Mouse (Mus musculus) cerebellum, adult 2 months (tissue): ENCODE measurements around the gene Trpc7. TPM values are rescaled to one million over a fixed set of nuclear protein-coding genes. Genes with fewer than 3 reads are reported as not detected.
A peak's percentile ranks its signal among the peaks of the same experiment; 100 is the strongest.

Source experiments
- DNase-seq, 2 experiments: peaks; one replicate each; pipeline ENCODE4 v3.0.0; 2021
- H3K27ac ChIP-seq: fragments of 200-500 bp; 2 replicates; pipeline ENCODE4 v1.5.1; 2012; ENCODE audit warnings: low read length, control low read depth, inconsistent platforms; ENCODE audit not compliant: insufficient read depth
- H3K27me3 ChIP-seq: fragments of 200-500 bp; 2 replicates; pipeline ENCODE4 v1.6.1; 2012; ENCODE audit warnings: inconsistent platforms, mild to moderate bottlenecking, low read length, moderate library complexity; ENCODE audit not compliant: control insufficient read depth, insufficient read depth
- H3K4me1 ChIP-seq: fragments of 200-500 bp; 2 replicates; pipeline ENCODE4 v1.6.1; 2011; ENCODE audit warnings: low read length; ENCODE audit not compliant: control insufficient read depth, insufficient read depth
- H3K4me3 ChIP-seq: fragments of 200-500 bp; replicated peaks from 2 replicates; pipeline ENCODE3; 2011; ENCODE audit warnings: mild to moderate bottlenecking, low read depth, low read length, control low read depth; ENCODE audit not compliant: insufficient read depth
- CTCF ChIP-seq: fragments of 200-500 bp; IDR thresholded peaks from 2 replicates; pipeline ENCODE4 v1.5.1; 2011; ENCODE audit warnings: low read depth, mild to moderate bottlenecking, control low read depth, low read length, moderate library complexity, borderline replicate concordance; ENCODE audit not compliant: insufficient read depth
- POLR2A ChIP-seq: fragments of 200-500 bp; IDR thresholded peaks from 2 replicates; pipeline ENCODE4 v1.6.1; 2011; ENCODE audit warnings: low read length, control low read depth, borderline replicate concordance; ENCODE audit not compliant: insufficient read depth
- WGBS: fragments of 180-500 bp; shearing (Covaris S2); methylation state at CpG from one replicate; pipeline ENCODE4 v1.1.7; 2018; 5-methylcytosine and 5-hydroxymethylcytosine counted together
- polyA plus RNA-seq: library from polyadenylated mRNA; depleted of rRNA; stranded (reverse); fragments of >200 nt; gene quantifications from 2 replicates; pipeline ENCODE4 v1.2.3, GENCODE M21; 2012

The Trpc7 gene
- polyA plus RNA-seq, 1 experiment = 3.3 TPM

DNA sequence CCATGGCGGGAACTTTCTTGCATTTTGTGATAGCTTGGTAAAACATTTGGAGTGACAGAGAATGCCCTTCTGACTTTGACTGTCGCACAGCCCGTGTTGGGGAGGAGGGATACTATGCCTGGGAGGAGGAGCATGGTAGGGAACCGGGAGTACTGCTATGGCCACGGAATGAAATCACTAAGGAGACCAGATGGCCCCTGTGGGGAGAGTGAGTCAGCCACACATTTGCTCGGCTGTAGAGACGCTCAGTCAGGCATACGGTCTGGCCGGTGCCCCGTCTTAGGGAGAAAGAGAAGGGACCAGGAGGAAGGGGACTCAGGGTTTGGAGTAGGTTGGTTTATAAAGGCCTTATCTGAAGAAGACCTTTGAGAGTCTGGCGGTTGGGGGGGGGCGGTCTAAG is 80.3 kb downstream of the Trpc7 start:
- WGBS = 33% methylated on average over 12 of the region's 12 CpGs

DNA sequence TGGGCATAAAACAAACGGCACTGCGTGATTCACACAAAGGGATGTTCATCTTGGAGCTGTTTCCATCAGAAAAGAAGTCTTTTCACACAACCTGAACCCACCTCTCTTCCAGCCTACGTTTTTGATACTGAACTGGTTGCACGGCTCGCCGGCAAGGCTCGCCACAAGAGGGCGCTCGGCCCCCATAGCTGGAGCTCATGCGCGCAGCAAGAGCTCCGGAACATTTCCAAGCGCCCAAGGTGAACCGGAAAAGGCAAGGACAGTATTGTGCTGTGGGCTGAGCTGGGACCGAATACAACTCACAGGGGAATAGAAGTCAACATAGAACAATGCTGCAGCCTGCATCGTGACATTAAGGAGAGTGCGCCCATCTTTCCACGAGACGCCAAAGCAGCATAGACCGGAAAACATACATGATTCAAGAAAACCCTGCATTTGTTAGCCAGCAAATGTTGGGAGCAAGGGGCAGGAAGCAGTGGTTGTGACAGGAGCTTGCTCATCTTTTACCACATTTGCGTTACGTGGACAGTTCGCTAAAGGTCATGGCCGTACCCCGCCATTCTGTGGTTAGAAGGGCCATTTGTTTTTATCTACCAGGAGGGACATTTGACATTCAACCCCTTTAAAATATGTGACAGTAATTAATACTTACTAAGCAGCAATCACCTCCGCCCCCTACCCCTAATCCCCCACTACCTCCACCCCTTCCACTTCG is 88.9 kb downstream of the Trpc7 start:
- Histone ChIP-seq H3K4me1 (no peaks in the 10 kb centered on the region), H3K27me3 (no peaks in the 10 kb centered on the region), H3K4me3 (peak overlapping the region; percentile 53), H3K27ac (no peak overlapping the region)
- 12% methylated on average over 27 of the region's 27 CpGs for WGBS
- TF ChIP-seq CTCF (peak; percentile 94), POLR2A (no peak)
- peak; percentile 83 to 89 for DNase-seq

More for the DNA sequence above, 80.3 kb downstream of the Trpc7 start:
- TF ChIP-seq CTCF (no peak), POLR2A (no peak)
- peak; percentile 42 to 70 for DNase-seq
- Histone ChIP-seq H3K27ac (no peak overlapping the region), H3K4me3 (no peak overlapping the region), H3K27me3 (no peaks in the 10 kb centered on the region), H3K4me1 (peaks cover 8% of the 10 kb centered on the region; the same call in 1 of the 2 replicates)

DNA sequence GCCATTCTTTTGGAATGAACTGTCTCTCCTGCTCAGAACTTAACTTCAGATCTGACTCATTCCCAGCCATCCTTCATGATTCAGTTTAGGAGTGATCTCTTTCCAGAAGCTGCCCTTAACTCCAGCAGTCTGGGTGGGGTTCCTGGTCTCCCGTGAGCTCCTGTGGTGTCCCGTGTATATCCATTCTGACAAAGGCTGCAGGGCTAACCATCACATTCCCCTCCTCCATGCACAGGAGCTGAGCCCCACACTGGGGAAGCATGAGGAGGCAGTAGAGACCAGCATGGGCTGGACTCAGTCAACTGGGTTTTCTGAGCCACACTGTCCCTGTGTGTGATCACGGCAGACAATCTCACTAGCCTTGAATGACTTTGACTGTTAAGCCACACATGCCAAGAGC is 90.7 kb downstream of the Trpc7 start:
- Histone ChIP-seq H3K4me3 (no peak overlapping the region), H3K27me3 (no peaks in the 10 kb centered on the region), H3K4me1 (no peaks in the 10 kb centered on the region), H3K27ac (no peak overlapping the region)
- 72% methylated on average over 3 of the region's 3 CpGs for WGBS
- TF ChIP-seq CTCF (no peak), POLR2A (no peak)
- DNase-seq = no peak

DNA sequence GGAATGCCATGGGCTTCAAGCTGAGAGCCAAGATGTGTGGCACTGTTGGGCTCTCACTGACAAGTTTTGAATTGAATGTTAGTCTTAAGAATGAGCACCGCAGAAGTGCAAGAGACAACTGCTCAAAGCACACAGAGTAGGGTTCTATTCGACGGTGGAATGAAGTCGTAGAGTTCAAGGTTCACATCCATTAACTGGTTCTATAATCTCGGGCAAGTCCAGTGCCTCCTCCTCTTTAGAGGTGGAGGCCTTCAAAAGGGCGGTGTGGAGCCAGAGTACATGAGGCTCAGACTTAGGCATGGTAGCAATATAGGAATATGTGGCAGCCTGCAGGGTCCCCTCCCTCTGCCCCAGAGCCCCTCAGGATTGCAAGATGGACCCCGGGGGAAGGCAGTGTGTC is 98.3 kb downstream of the Trpc7 start:
- peaks cover 3% of the 10 kb centered on the region; the same call in 1 of the 2 replicates for H3K4me1 ChIP-seq
- H3K4me3 ChIP-seq = no peak overlapping the region
- no peaks in the 10 kb centered on the region for H3K27me3 ChIP-seq
- WGBS = 85% methylated on average over 7 of the region's 7 CpGs
- DNase-seq = no peak
- no peak overlapping the region for H3K27ac ChIP-seq
- TF ChIP-seq POLR2A (no peak), CTCF (no peak)

DNA sequence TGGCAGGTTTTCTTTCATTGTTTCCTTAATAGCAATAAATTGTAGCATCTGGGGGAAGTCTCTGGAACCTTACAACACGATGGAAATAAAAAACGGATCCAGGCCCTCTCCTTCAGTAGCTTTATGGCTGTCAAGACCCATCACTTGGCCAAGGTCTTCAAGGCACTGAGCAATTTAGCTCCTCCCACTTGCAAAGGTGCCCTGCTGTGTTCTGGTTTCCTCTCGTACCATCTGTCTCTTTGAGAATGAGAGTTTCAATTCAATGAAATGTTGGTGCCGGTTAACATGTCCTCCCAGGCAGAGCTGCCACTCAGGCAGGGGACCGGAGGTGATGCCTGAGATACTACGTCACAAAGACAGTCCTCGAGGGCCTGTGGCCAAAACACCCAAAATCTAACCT is 100.3 kb downstream of the Trpc7 start:
- TF ChIP-seq CTCF = no peak
- TF ChIP-seq POLR2A = no peak
- WGBS = 25% methylated on average over 7 of the region's 7 CpGs

DNA sequence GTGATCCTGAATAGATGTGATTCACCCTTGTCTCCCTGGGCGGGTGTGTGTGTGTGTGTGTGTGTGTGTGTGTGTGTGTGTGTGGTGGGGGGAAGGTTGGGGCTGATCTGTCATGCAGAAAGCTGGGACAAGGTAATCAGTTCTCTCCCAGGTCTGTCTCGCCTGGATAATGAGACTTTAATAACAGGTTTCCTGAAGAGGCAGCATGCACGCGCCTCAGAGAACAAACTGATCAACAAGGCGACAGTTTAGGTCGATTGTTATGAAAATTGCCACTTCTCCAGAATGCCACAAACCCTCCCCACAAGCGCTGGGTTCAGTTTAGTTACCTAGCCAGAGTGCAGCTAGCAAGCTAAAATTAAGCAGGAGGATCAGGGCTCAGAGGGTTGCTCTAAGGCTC is 101.4 kb downstream of the Trpc7 start:
- no peak overlapping the region for H3K27ac ChIP-seq

More for the DNA sequence above, 100.3 kb downstream of the Trpc7 start:
- no peak overlapping the region for H3K4me3 ChIP-seq
- H3K4me1 ChIP-seq = peaks cover 3% of the 10 kb centered on the region; the same call in 1 of the 2 replicates
- H3K27me3 ChIP-seq = no peaks in the 10 kb centered on the region
- DNase-seq = no peak
- no peak overlapping the region for H3K27ac ChIP-seq

DNA sequence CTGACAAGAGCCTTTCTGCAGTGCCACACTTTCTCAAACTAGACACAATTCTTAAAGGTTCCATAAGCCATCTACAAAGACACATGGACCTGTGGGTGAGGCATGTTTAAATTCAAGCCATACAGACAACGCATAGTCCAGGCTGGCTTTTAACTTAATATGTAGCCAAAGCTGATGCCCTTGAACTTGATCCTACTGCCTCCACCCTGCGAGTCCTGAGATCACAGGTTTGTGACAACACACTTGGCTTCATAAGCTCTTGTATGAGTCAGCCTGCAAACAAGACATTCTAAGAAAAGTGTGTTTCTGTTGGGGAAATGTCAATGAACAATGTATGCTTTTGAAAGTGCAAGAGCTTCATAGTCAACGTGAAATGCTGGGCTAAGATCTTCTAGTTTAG is 102.9 kb downstream of the Trpc7 start:
- TF ChIP-seq POLR2A (no peak), CTCF (no peak)
- H3K27me3 ChIP-seq = no peaks in the 10 kb centered on the region
- peaks cover 3% of the 10 kb centered on the region; the same call in 1 of the 2 replicates for H3K4me1 ChIP-seq
- 93% methylated on average over 3 of the region's 3 CpGs for WGBS
- H3K4me3 ChIP-seq = no peak overlapping the region
- no peak overlapping the region for H3K27ac ChIP-seq
- DNase-seq = no peak

More for the DNA sequence above, 101.4 kb downstream of the Trpc7 start:
- Histone ChIP-seq H3K4me1 (peaks cover 3% of the 10 kb centered on the region; the same call in 1 of the 2 replicates), H3K4me3 (no peak overlapping the region), H3K27me3 (no peaks in the 10 kb centered on the region)
- no peak for DNase-seq
- WGBS = 79% methylated on average over 7 of the region's 7 CpGs
- TF ChIP-seq CTCF = no peak
- no peak for TF ChIP-seq POLR2A

DNA sequence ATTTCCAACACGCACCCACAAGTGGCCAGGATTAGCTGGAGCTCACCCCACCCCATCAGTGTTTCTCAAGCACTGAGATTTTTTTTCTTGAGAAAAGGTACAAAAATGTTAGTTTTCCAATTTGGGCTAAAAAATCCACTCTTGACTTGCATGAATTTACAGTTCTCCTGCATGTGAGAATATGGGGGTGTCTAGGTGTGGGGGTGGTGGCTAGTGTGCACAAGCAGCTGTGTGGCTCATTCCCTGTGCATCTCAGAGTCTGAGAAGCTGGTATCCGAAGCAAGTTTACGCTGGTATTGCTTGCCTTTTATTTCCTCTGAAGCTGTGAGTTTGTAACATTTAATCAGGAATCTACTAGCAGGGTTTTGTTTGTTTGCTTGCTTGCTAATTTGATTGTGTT is 105.1 kb downstream of the Trpc7 start:
- Histone ChIP-seq H3K27ac (no peak overlapping the region), H3K27me3 (no peaks in the 10 kb centered on the region), H3K4me1 (peaks cover 3% of the 10 kb centered on the region; the same call in 1 of the 2 replicates), H3K4me3 (no peak overlapping the region)
- WGBS = 97% methylated on average over 3 of the region's 3 CpGs
- TF ChIP-seq POLR2A = no peak
- TF ChIP-seq CTCF = no peak
- no peak for DNase-seq
